Mouse (Mus musculus): ENCODE data around the gene Ptgis.

- TF ChIP-seq CTCF (IDR thresholded peaks at IDR 0.05; ENCODE audit: low read depth, low read length): peak; percentile 77
- no peak for TF ChIP-seq POLR2A (IDR thresholded peaks at IDR 0.05; ENCODE audit: extremely low read depth, insufficient read depth, low read length)
Measured at GRCm38 (mm10) chr2:167222152-167222551, 18.3 kb downstream of the Ptgis start.
